In genomic region chr12:73895674-73896073, GRCm38 (mm10) we compare ENCODE assay signal across 29 mouse cellular contexts. TPM values are rescaled to one million over a fixed set of nuclear protein-coding genes. Genes with fewer than 3 reads are reported as not detected.
DNase-seq lines count a peak whose midpoint lies in the region; ATAC-seq and TF ChIP-seq lines count a peak whose summit lies in the region.
"Had no signal": no experiment of that assay in that cellular context is flagged by ENCODE, and none has a peak within 500 bp of the region (broad histone marks: within the 10 kb centered on the region; RNA-seq: fewer than 3 reads in every experiment).

No protein-coding gene starts in this region.

- no peak overlapping the region for H3K4me2 ChIP-seq in limb, embryonic 15.5 days
- no peak overlapping the region for H3K4me2 ChIP-seq in embryonic facial prominence, embryonic 15.5 days (replicated peaks)
- H3K4me2 ChIP-seq in liver, postnatal 0 days (ENCODE audit: low read depth, low read length), result no peak overlapping the region
- H3K4me2 ChIP-seq: forebrain, embryonic 12.5 days; forebrain, embryonic 15.5 days; heart, embryonic 12.5 days; heart, embryonic 15.5 days; hindbrain, embryonic 13.5 days had no signal

- no peak overlapping the region for H3K4me3 ChIP-seq in limb, embryonic 15.5 days
- H3K4me3 ChIP-seq in limb, embryonic 10.5 days, result no peak overlapping the region
- no peak overlapping the region for H3K4me3 ChIP-seq in embryonic facial prominence, embryonic 15.5 days (replicated peaks)
- no peak overlapping the region for H3K4me3 ChIP-seq in liver, postnatal 0 days (ENCODE audit: low read depth, low read length)
- H3K4me3 ChIP-seq: erythroblast, embryonic 14.5 days; forebrain, embryonic 12.5 days; forebrain, embryonic 15.5 days; heart, embryonic 12.5 days; heart, embryonic 15.5 days; hindbrain, embryonic 10.5 days; hindbrain, embryonic 13.5 days had no signal

- intact Hi-C loops in left cerebral cortex, postnatal 4 days (cut with DNase I), result no loop called here

- TF ChIP-seq EP300 in liver, postnatal 0 days (IDR thresholded peaks at IDR 0.05; ENCODE audit: low read depth), result no peak

- H3K4me1 ChIP-seq in limb, embryonic 15.5 days, result no peaks in the 10 kb centered on the region
- no peaks in the 10 kb centered on the region for H3K4me1 ChIP-seq in limb, embryonic 10.5 days
- peaks cover 5% of the 10 kb centered on the region; the same call in 1 of the 2 replicates for H3K4me1 ChIP-seq in embryonic facial prominence, embryonic 15.5 days
- H3K4me1 ChIP-seq in liver, postnatal 0 days (ENCODE audit: insufficient read depth), result no peaks in the 10 kb centered on the region
- H3K4me1 ChIP-seq: forebrain, embryonic 12.5 days; forebrain, embryonic 15.5 days; heart, embryonic 12.5 days; hindbrain, embryonic 10.5 days had no signal

- 0 out of 2 replicates have a peak overlapping the region, but pooled peaks have one; percentile 30 for H3K27ac ChIP-seq in limb, embryonic 15.5 days
- H3K27ac ChIP-seq in limb, embryonic 10.5 days, result no peak overlapping the region
- H3K27ac ChIP-seq in embryonic facial prominence, embryonic 15.5 days (replicated peaks), result peak overlapping the region; percentile 65
- H3K27ac ChIP-seq in liver, postnatal 0 days (ENCODE audit: low read depth), result no peak overlapping the region
- H3K27ac ChIP-seq: forebrain, embryonic 12.5 days; forebrain, embryonic 15.5 days; heart, embryonic 15.5 days; hindbrain, embryonic 10.5 days; hindbrain, embryonic 13.5 days had no signal

- WGBS in limb, embryonic 15.5 days, result 71% methylated on average over 2 of the region's 2 CpGs
- 92% methylated on average over 2 of the region's 2 CpGs for WGBS in limb, embryonic 10.5 days
- 57% methylated on average over 2 of the region's 2 CpGs for WGBS in embryonic facial prominence, embryonic 15.5 days
- WGBS in liver, postnatal 0 days (ENCODE audit: insufficient replicate concordance), result 79% methylated on average over 2 of the region's 2 CpGs

- ATAC-seq in limb, embryonic 15.5 days (ENCODE audit: insufficient number of reproducible peaks, low FRiP score, low TSS enrichment, low read depth), result no peak
- ATAC-seq in CD4-positive, CD25-positive, alpha-beta regulatory T cell, adult 4 months, result peak; percentile 57
- no peak for ATAC-seq in embryonic facial prominence, embryonic 15.5 days (ENCODE audit: insufficient number of reproducible peaks, low FRiP score, low TSS enrichment, low read depth)
- peak; percentile 68 for ATAC-seq in inflammation-experienced regulatory T-cells, adult 6 months
- no peak for ATAC-seq in liver, postnatal 0 days
- ATAC-seq: forebrain, embryonic 15.5 days; hindbrain, embryonic 16.5 days; intestine, postnatal 0 days had no signal

- no peaks in the 10 kb centered on the region for H3K27me3 ChIP-seq in limb, embryonic 15.5 days
- H3K27me3 ChIP-seq in limb, embryonic 10.5 days (ENCODE audit: low read depth, poor library complexity, severe bottlenecking), result no peaks in the 10 kb centered on the region
- H3K27me3 ChIP-seq in embryonic facial prominence, embryonic 15.5 days, result no peaks in the 10 kb centered on the region
- no peaks in the 10 kb centered on the region for H3K27me3 ChIP-seq in liver, postnatal 0 days (ENCODE audit: insufficient read depth, low read length)
- H3K27me3 ChIP-seq: forebrain, embryonic 12.5 days; forebrain, embryonic 15.5 days; heart, embryonic 12.5 days; heart, embryonic 15.5 days; hindbrain, embryonic 13.5 days had no signal

- TF ChIP-seq CTCF in liver, postnatal 0 days (IDR thresholded peaks at IDR 0.05; ENCODE audit: low read depth), result no peak

- H3K9me3 ChIP-seq in limb, embryonic 15.5 days, result no peaks in the 10 kb centered on the region
- H3K9me3 ChIP-seq in limb, embryonic 10.5 days (replicated peaks), result no peaks in the 10 kb centered on the region
- no peaks in the 10 kb centered on the region for H3K9me3 ChIP-seq in embryonic facial prominence, embryonic 15.5 days (replicated peaks)
- no peaks in the 10 kb centered on the region for H3K9me3 ChIP-seq in liver, postnatal 0 days (ENCODE audit: low read length)
- H3K9me3 ChIP-seq: forebrain, embryonic 12.5 days; forebrain, embryonic 15.5 days; heart, embryonic 12.5 days; heart, embryonic 15.5 days; hindbrain, embryonic 10.5 days; hindbrain, embryonic 13.5 days had no signal

- no peaks in the 10 kb centered on the region for H3K36me3 ChIP-seq in limb, embryonic 15.5 days
- H3K36me3 ChIP-seq in limb, embryonic 10.5 days, result no peaks in the 10 kb centered on the region
- no peaks in the 10 kb centered on the region for H3K36me3 ChIP-seq in embryonic facial prominence, embryonic 15.5 days
- H3K36me3 ChIP-seq in liver, postnatal 0 days (replicated peaks; ENCODE audit: insufficient read depth, low read length), result no peaks in the 10 kb centered on the region
- H3K36me3 ChIP-seq: forebrain, embryonic 12.5 days; forebrain, embryonic 15.5 days; heart, embryonic 12.5 days; heart, embryonic 15.5 days; hindbrain, embryonic 10.5 days; hindbrain, embryonic 13.5 days had no signal

- no peak overlapping the region for H3K9ac ChIP-seq in limb, embryonic 15.5 days
- H3K9ac ChIP-seq in embryonic facial prominence, embryonic 15.5 days, result no peak overlapping the region
- no peak overlapping the region for H3K9ac ChIP-seq in liver, postnatal 0 days (replicated peaks)
- H3K9ac ChIP-seq: forebrain, embryonic 12.5 days; forebrain, embryonic 15.5 days; heart, embryonic 12.5 days; heart, embryonic 15.5 days; hindbrain, embryonic 13.5 days had no signal

- DNase-seq in limb, embryonic 10.5 days (ENCODE audit: low spot score), result no peak
- no peak for DNase-seq in liver, postnatal 0 days
- DNase-seq in left cerebral cortex, postnatal 4 days, result no peak
- no peak for DNase-seq in lung, postnatal 36 days
- DNase-seq: adrenal gland, postnatal 10 days; adrenal gland, postnatal 36 days; cerebellum, adult 18-20 months; cerebellum, adult 9-10 months; cerebellum, postnatal 25 days; gastrocnemius, postnatal 36 days; heart, postnatal 10 days; heart, postnatal 36 days; kidney, adult 2 months had no signal

RNA-seq across cellular contexts. Expression of gene Hif1a, which starts 5.5 kb away (rescaled TPM):
- polyA plus RNA-seq in limb, embryonic 15.5 days (2015; fragmentation: Nextera tagmentation; extraction: Ambion mirVana), result 93.8 and 101 TPM in 2 replicates
- 77.8 and 93.5 TPM in 2 replicates for polyA plus RNA-seq in limb, embryonic 10.5 days (2016; fragmentation: Nextera tagmentation; extraction: Ambion mirVana)
- 10 to 100 TPM; 71.8 to 75.2 TPM for polyA plus RNA-seq in CD4-positive, CD25-positive, alpha-beta regulatory T cell, adult 4 months (2017; shearing (Covaris generic))
- polyA plus RNA-seq in embryonic facial prominence, embryonic 15.5 days (2015; fragmentation: Nextera tagmentation; extraction: Ambion mirVana), result 86.3 and 100 TPM in 2 replicates
- polyA plus RNA-seq in inflammation-experienced regulatory T-cells, adult 6 months (2017; shearing (Covaris generic)), result 10 to 100 TPM; 76.4 to 90.9 (median 87.6) TPM
- polyA plus RNA-seq in liver, postnatal 0 days (2015; fragmentation: Nextera tagmentation; extraction: Ambion mirVana), result 13.4 and 13.9 TPM in 2 replicates
- 10 to 100 TPM; 81.5 to 85.3 TPM for total RNA-seq in left cerebral cortex, postnatal 4 days (2021)

RNA-seq across cellular contexts. Expression of gene Gm49321, which starts 41.8 kb away (rescaled TPM):
- 14.7 and 14.8 TPM in 2 replicates for polyA plus RNA-seq in limb, embryonic 15.5 days (2015; fragmentation: Nextera tagmentation; extraction: Ambion mirVana)
- polyA plus RNA-seq in limb, embryonic 10.5 days (2016; fragmentation: Nextera tagmentation; extraction: Ambion mirVana), result 13.3 and 14.4 TPM in 2 replicates
- 10 to 100 TPM; 13.2 to 14.3 TPM for polyA plus RNA-seq in CD4-positive, CD25-positive, alpha-beta regulatory T cell, adult 4 months (2017; shearing (Covaris generic))
- 13.1 and 16.7 TPM in 2 replicates for polyA plus RNA-seq in embryonic facial prominence, embryonic 15.5 days (2015; fragmentation: Nextera tagmentation; extraction: Ambion mirVana)
- polyA plus RNA-seq in inflammation-experienced regulatory T-cells, adult 6 months (2017; shearing (Covaris generic)), result 10 to 100 TPM; 12.6 to 21.2 (median 13.8) TPM
- polyA plus RNA-seq in liver, postnatal 0 days (2015; fragmentation: Nextera tagmentation; extraction: Ambion mirVana), result 1.8 and 1.9 TPM in 2 replicates
- 10 to 100 TPM in 1 of 2 experiments, 1 to 10 TPM in 1; 7.6 to 16.7 TPM for total RNA-seq in left cerebral cortex, postnatal 4 days (2021)
- total RNA-seq: common myeloid progenitor, adult 5-6 weeks; granulocyte monocyte progenitor cell, adult 5-6 weeks had no signal
- polyA plus RNA-seq: C2C12; erythroblast, embryonic 14.5 days; kidney, adult 2 months had no signal

Comparison
In these comparisons a context has a peak if more than half of its experiments do, and no peak if none do; other contexts are left out.
1. H3K27ac ChIP-seq: peak in limb, embryonic 15.5 days (single experiment) and embryonic facial prominence, embryonic 15.5 days (single experiment); none in limb, embryonic 10.5 days (single experiment) and liver, postnatal 0 days (single experiment).
2. ATAC-seq: peak in CD4-positive, CD25-positive, alpha-beta regulatory T cell, adult 4 months (single experiment) and inflammation-experienced regulatory T-cells, adult 6 months (single experiment); none in limb, embryonic 15.5 days (single experiment), embryonic facial prominence, embryonic 15.5 days (single experiment) and liver, postnatal 0 days (single experiment).